Mouse (Mus musculus): ENCODE measurements around the gene Cd300lf.

- TF ChIP-seq CTCF (IDR thresholded peaks at IDR 0.05; ENCODE audit: extremely low read depth, insufficient read length, insufficient replicate concordance, low read depth, low read length) = no peak
- TF ChIP-seq POLR2A (IDR thresholded peaks at IDR 0.05; ENCODE audit: low read depth, low read length) = no peak
Observed at GRCm38 (mm10) chr11:115107403-115107916, 26.3 kb downstream of the Cd300lf start.

Data from small intestine, adult 2 months (tissue).